Mouse (Mus musculus): ENCODE data around the gene Mgarp.
"Not testable (repeated sequence)": the region's sequence is repeated elsewhere in the genome, so short reads cannot be mapped to it uniquely, and the experiment has no call there.

The Mgarp gene

GRCm38 (mm10) chr3:51396219-51397068 is at the start of gene Mgarp:
Gene Mgarp, minus strand, starts transcription at chr3:51396738.
- DNase-seq (ENCODE audit: extremely low read depth, low read depth, low spot score) = no peak

DNA sequence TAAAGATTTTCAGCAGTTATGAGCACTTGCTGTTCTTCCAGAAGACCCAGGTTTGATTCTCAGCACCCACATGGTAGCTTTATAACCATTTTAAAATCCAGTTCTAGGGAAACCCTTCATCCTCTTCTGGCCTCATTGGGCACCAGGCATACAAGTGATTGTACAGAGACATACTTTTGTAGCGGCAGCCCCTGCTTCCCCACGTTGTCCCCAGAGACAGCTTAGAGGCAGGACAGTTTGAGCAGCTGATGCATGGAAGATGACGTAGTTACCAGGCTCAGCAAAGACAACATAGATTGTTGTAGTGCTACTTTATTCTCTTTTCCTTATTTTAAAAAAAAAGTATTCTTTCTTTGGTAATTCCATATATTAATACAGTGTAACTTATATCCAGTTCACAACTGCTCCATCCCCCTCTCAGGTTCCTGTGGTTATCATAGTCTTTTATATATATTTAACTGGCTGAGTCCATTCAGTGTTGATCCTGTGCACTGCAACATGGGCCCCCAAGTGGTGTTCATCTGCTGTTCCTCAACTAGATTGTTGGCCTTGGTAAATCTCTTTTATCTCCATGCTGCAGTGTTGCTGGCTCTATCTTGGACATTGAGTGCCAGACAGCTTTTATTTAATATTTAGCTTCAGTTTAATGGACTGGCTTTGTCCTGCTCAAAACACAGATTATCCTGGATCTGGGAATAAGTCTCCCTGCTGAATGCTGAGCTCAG is 38.5 kb upstream of the Mgarp start:
- DNase-seq (ENCODE audit: extremely low read depth, low read depth, low spot score) = no peak

GRCm38 (mm10) chr3:51434364-51434763 is 37.8 kb upstream of the Mgarp start:
- not testable (repeated sequence) for DNase-seq (ENCODE audit: extremely low read depth, low read depth, low spot score)

DNA sequence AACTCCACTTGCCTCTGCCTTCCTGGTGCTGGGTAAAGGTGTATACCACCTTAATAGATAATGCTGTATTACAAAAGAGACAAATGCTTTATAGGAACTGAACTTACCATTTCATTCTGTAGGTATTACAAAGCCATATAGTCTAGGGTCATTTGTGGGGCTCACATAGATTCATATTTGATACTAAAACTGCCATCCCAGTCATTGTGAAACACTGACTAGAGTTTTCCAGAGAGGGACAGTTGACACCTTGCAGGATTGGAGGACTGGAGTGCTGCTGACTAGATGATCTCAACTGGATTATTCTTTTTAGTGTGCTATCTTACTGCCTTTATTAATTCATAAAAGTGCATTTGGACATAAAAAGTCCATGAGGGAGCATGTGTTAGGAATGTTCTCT is 28.9 kb upstream of the Mgarp start:
- DNase-seq (ENCODE audit: extremely low read depth, low read depth, low spot score) = no peak

- no peak for DNase-seq (ENCODE audit: extremely low read depth, low read depth, low spot score)
Observed at GRCm38 (mm10) chr3:51421921-51422320, 25.4 kb upstream of the Mgarp start.

- no peak for DNase-seq (ENCODE audit: extremely low read depth, low read depth, low spot score)
Observed at GRCm38 (mm10) chr3:51417966-51418365, 21.4 kb upstream of the Mgarp start.

DNA sequence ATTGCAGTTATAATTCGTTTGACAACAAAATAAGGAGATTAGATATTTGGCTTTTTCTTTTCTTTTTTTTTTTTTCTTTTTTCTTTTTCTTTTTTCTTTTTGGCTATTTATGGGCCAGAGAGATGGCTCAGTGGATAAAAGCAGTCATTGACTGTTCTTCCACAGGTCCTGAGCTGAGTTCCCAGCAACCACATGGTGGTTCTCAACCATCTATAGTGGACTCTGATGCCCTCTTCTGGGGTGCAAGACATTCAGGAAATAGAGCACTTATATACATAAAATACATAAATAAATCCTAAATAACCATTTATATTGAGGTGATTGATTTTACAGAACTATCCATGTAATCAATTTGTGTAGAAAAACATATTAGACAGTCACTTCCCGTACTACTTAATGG is 20.9 kb upstream of the Mgarp start:
- no peak for DNase-seq (ENCODE audit: extremely low read depth, low read depth, low spot score)

- DNase-seq (ENCODE audit: extremely low read depth, low read depth, low spot score) = no peak
Observed at GRCm38 (mm10) chr3:51417135-51417458, 20.6 kb upstream of the Mgarp start.

DNA sequence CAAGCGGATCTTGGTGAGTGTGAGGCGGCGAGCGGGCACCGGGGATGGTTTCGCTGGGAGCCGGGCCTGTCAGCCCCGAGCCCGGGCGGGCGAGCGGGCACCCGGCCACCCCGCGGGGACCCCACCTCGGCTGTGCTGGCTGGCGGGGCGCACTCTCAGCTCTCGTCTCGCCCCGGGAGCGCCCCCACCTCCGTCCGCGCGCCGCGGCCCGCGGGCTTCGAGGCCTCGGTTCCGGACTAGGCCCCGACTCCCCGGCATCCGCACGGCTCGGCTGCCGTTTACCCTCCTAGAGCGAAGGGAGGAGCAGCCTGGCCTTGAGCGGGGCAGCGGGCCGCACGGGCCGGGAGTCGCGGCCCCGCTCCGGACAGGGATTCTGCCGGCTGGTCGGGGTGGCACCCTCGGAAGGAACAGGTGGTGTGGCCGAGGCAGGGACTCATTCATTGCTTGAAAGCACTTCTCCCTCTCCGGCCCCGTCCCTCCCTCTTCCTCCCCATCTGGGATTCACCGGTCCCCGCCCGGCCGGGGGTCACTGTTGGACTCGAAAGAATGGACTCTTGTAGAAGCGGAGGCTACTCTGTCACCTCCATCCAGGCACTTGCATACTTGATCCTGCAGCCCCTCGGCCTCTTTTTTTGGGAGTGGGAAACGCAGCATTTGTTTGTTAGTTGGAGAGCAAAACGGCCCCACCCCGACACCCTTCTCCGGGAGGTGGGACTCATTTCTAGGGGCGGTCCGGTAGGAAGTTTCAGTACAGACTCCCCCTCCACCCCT is 20.0 kb upstream of the Mgarp start:
- no peak for DNase-seq (ENCODE audit: extremely low read depth, low read depth, low spot score)

- DNase-seq (ENCODE audit: extremely low read depth, low read depth, low spot score) = no peak
Observed at GRCm38 (mm10) chr3:51416073-51416363, 19.5 kb upstream of the Mgarp start.

- DNase-seq (ENCODE audit: extremely low read depth, low read depth, low spot score) = no peak
Observed at GRCm38 (mm10) chr3:51415098-51416072, 18.8 kb upstream of the Mgarp start, which contains the start of gene Naa15. Gene Naa15, plus strand, starts transcription at chr3:51415148.

DNA sequence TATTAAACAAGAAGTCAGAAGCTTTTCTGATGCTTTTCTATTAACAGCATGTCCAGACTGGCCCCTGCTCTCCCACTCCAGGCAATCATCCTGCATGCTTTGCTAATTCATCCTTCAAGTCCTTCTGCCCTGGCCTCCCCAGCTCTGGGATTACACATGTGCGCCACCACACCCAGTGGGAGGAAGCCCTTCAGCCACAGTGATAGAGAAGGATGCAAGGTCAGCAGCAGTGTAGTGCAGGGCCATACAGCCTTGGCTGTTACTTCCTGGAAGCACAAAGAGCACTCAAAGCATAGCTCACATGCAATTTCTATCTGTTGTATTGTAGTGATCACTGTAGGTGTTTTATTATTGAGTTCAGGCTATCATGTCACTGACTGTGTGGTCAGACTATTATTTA is 16.7 kb upstream of the Mgarp start:
- DNase-seq (ENCODE audit: extremely low read depth, low read depth, low spot score) = no peak

DNA sequence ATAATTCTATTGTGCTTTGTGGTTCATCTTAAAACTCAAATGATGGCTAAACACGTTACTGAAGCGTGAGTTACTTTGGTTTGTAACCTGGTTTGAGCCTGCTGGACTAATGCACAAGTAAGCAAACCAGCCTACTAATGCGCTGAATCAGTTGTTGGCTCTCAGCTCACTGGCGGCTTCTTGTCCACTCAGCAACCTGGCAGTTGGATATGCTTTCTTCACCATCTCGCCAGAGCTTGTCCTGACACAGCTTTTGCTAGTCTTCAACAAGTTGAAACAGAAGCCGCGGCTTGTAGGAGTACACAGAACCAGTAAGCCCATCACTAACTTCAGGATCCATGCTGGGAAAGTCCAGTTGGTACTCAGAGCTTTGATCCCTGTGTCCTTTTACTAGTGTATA is 15.9 kb upstream of the Mgarp start:
- DNase-seq (ENCODE audit: extremely low read depth, low read depth, low spot score) = peak; percentile 83

DNA sequence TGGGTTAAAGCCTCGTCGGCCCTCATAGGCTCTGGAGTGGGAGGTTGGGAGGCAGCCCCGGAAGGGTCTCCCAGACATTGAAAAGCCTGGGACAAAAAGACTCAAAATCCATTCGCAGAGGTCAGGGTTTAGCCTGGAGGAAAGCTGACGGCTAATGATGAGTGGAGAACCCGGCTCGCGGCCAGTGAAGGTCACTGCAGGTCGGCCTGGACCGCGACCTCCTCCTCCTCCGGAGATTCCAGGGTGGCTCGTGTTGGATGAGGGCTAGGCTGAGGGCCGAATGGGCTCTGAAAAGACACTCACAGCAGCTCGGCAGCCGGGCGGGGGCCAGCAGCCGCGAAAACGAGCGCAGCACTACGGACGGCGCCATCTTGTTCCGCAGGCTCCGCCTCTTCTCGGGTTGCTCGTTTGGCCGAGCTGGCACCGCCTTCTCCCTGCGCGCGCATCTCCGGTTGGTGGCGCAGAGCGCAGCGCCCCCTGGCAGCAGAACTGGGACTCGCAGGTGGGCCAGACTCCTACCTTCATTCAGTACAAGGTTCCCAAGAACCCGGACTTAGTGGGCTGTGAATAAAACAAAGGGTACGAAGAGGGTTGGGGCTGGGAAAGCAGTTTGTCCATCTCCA is 12.1 kb upstream of the Mgarp start, which contains the start of gene Ndufc1:
TSS of gene Ndufc1 (minus strand) at position 428 of the 623 bp plus-strand sequence.
- no peak for DNase-seq (ENCODE audit: extremely low read depth, low read depth, low spot score)

- no peak for DNase-seq (ENCODE audit: extremely low read depth, low read depth, low spot score)
Observed at GRCm38 (mm10) chr3:51407870-51408560, 11.5 kb upstream of the Mgarp start.

DNA sequence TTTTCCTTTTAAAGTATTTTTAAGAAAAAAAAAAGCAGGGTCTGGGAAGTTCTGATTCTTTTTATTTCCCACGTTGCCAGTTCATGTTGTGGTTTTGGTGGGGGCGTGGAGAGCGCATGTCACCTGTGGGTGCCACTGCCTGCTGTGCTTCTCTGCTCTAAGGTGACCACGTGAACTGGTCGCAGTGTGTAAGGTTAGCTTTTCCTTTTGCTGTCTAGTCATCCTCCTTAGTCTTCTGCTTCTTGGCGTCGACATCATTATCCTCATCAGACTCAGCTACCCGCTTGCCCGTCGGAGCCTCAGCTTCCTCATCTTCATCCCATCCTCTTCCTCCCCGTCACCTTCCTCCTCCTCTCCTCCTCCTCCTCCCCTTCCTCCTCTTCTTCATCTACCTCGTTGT is 6.1 kb upstream of the Mgarp start:
- DNase-seq (ENCODE audit: extremely low read depth, low read depth, low spot score) = no peak

DNA sequence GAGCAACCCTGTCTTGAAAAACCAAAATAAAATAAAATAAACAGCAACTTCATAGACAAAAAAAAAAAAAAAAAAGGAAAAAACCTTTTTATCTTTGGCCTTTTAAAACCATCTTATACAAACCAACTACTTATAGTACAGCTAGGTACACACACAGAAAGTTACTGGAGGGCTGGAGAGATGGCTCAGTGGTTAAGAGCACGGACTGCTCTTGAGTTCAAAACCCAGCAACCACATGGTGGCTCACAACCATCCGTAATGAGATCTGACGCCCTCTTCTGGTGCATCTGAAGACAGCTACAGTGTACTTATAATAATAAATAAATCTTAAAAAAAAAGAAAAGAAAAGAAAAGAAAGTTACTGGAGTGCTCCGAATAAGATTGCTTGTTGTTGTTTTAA is 5.5 kb upstream of the Mgarp start:
- not testable (repeated sequence) for DNase-seq (ENCODE audit: extremely low read depth, low read depth, low spot score)

DNA sequence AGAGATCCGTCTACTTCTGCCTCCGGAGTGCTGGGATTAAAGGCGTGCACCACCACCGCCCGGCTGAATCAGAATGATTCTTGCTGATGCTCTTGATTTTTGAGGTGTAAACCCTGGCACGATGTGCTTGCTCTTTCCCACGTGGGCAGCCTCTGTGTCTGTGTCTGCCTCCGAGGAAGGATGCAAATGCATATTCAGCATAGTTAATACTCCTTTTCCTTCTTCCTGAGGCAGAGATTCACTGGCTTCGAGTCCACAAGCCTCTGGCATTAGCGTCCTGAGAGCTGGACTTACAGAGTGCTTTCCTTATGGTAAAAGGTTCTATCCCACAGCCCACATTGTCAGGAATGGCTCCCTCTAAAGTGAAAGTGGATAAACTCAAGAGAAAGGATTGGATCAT is 4.1 kb upstream of the Mgarp start:
- DNase-seq (ENCODE audit: extremely low read depth, low read depth, low spot score) = no peak

DNA sequence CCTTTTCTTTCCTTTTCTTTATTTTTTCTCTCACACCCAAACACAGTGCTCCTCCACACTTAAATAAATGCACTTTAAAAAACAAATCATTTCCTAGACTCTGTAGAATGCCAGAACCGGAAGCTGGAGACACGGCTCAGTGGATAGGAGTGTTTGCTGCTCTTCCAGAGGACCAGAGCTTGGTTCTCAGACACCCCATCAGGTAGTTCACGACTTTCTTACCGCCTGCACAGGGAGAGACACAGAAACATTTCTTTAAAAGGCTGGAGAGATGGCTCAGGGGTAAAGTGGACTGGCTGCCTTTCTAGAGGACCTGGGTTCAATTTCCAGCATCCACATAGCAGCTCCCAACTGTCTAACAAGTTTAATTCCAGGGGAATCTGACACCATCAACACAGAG is 3.0 kb upstream of the Mgarp start:
- no peak for DNase-seq (ENCODE audit: extremely low read depth, low read depth, low spot score)

GRCm38 (mm10) chr3:51398667-51399066 is 2.1 kb upstream of the Mgarp start:
- no peak for DNase-seq (ENCODE audit: extremely low read depth, low read depth, low spot score)

All from fat pad, adult 2 months (tissue).